Mouse (Mus musculus) megakaryocyte, embryonic 14.5 days (primary cell): ENCODE measurements at regions not wholly inside any gene's neighbourhood (a gene's known extent, or its start where the extent isn't known, plus 50 kb on each side); places are given as distances from the start of the nearest gene placed in this dataset.

Source experiments
- H3K27me3 ChIP-seq: replicated peaks from 2 replicates; pipeline ENCODE3; 2012; ENCODE audit warnings: inconsistent platforms
- H3K36me3 ChIP-seq: replicated peaks from 2 replicates; pipeline ENCODE3; 2012; ENCODE audit warnings: low read length, inconsistent platforms, mixed read lengths
- H3K4me1 ChIP-seq: 2 replicates; pipeline ENCODE4 v1.6.1; 2012; ENCODE audit warnings: inconsistent platforms
- H3K4me3 ChIP-seq: replicated peaks from 2 replicates; pipeline ENCODE3; 2012; ENCODE audit warnings: moderate library complexity, mild to moderate bottlenecking, inconsistent platforms
- H3K9me3 ChIP-seq: 2 replicates; pipeline ENCODE4 v1.6.1; 2012; ENCODE audit warnings: inconsistent platforms
- FLI1 ChIP-seq: IDR thresholded peaks from 2 replicates; pipeline ENCODE4 v1.6.1; 2012; ENCODE audit warnings: low read length, inconsistent platforms, mixed read lengths
- GATA1 ChIP-seq: IDR thresholded peaks from 3 replicates; pipeline ENCODE4 v1.6.1; 2012; ENCODE audit warnings: mixed read lengths, low read length, inconsistent platforms, borderline replicate concordance

- Histone ChIP-seq H3K9me3 (peaks cover 3% of the 10 kb centered on the region; the same call in 1 of the 2 replicates), H3K36me3 (no peaks in the 10 kb centered on the region), H3K27me3 (no peaks in the 10 kb centered on the region), H3K4me1 (no peaks in the 10 kb centered on the region), H3K4me3 (no peak overlapping the region)
- TF ChIP-seq FLI1 = no peak
- TF ChIP-seq GATA1 = no peak
Measured at GRCm38 (mm10) chr1:122082481-122082880, 514.7 kb upstream of the Ddx18 start.

GRCm38 (mm10) chr1:122076085-122076484, 508.3 kb upstream of the Ddx18 start:
- no peak overlapping the region for H3K4me3 ChIP-seq
- no peaks in the 10 kb centered on the region for H3K4me1 ChIP-seq
- H3K27me3 ChIP-seq = no peaks in the 10 kb centered on the region
- H3K36me3 ChIP-seq = no peaks in the 10 kb centered on the region
- TF ChIP-seq FLI1 (no peak), GATA1 (no peak)
- H3K9me3 ChIP-seq = peaks cover 6% of the 10 kb centered on the region

GRCm38 (mm10) chr1:122055146-122055545, 487.4 kb upstream of the Ddx18 start:
- no peaks in the 10 kb centered on the region for H3K36me3 ChIP-seq
- H3K27me3 ChIP-seq = no peaks in the 10 kb centered on the region
- no peak overlapping the region for H3K4me3 ChIP-seq
- H3K4me1 ChIP-seq = no peaks in the 10 kb centered on the region
- H3K9me3 ChIP-seq = peaks cover 3% of the 10 kb centered on the region; the same call in 1 of the 2 replicates
- no peak for TF ChIP-seq FLI1
- no peak for TF ChIP-seq GATA1

GRCm38 (mm10) chr1:122048112-122048725, 480.4 kb upstream of the Ddx18 start:
- peaks cover 1% of the 10 kb centered on the region; the same call in 1 of the 2 replicates for H3K9me3 ChIP-seq
- TF ChIP-seq FLI1 (no peak), GATA1 (no peak)

GRCm38 (mm10) chr1:122043896-122044295, 476.1 kb upstream of the Ddx18 start:
- no peaks in the 10 kb centered on the region for H3K36me3 ChIP-seq
- H3K4me3 ChIP-seq = no peak overlapping the region
- peaks cover 24% of the 10 kb centered on the region for H3K9me3 ChIP-seq
- TF ChIP-seq FLI1 (no peak), GATA1 (no peak)
- no peaks in the 10 kb centered on the region for H3K27me3 ChIP-seq
- H3K4me1 ChIP-seq = no peaks in the 10 kb centered on the region

More at GRCm38 (mm10) chr1:122048112-122048725, 480.4 kb upstream of the Ddx18 start:
- Histone ChIP-seq H3K36me3 (no peaks in the 10 kb centered on the region), H3K4me1 (no peaks in the 10 kb centered on the region), H3K4me3 (no peak overlapping the region), H3K27me3 (no peaks in the 10 kb centered on the region)

- H3K9me3 ChIP-seq = peaks cover 24% of the 10 kb centered on the region
- H3K36me3 ChIP-seq = no peaks in the 10 kb centered on the region
- no peaks in the 10 kb centered on the region for H3K4me1 ChIP-seq
- H3K27me3 ChIP-seq = no peaks in the 10 kb centered on the region
- TF ChIP-seq GATA1 (no peak), FLI1 (no peak)
- H3K4me3 ChIP-seq = no peak overlapping the region
Measured at GRCm38 (mm10) chr1:122043114-122043513, 475.3 kb upstream of the Ddx18 start.

- no peaks in the 10 kb centered on the region for H3K4me1 ChIP-seq
- TF ChIP-seq FLI1 (no peak), GATA1 (no peak)
- no peaks in the 10 kb centered on the region for H3K27me3 ChIP-seq
- H3K9me3 ChIP-seq = peaks cover 3% of the 10 kb centered on the region; the same call in 1 of the 2 replicates
- no peak overlapping the region for H3K4me3 ChIP-seq
- H3K36me3 ChIP-seq = no peaks in the 10 kb centered on the region
Measured at GRCm38 (mm10) chr1:122007749-122008148, 440.0 kb upstream of the Ddx18 start.

- H3K27me3 ChIP-seq = no peaks in the 10 kb centered on the region
- no peak for TF ChIP-seq GATA1
- TF ChIP-seq FLI1 = no peak
- peak overlapping the region; percentile 46 for H3K4me3 ChIP-seq
- H3K4me1 ChIP-seq = no peaks in the 10 kb centered on the region
- peaks cover 13% of the 10 kb centered on the region; the same call in 1 of the 2 replicates for H3K9me3 ChIP-seq
- H3K36me3 ChIP-seq = no peaks in the 10 kb centered on the region
Measured at GRCm38 (mm10) chr1:121996461-121996860, 428.7 kb upstream of the Ddx18 start.

GRCm38 (mm10) chr1:121990653-121991052, 422.9 kb upstream of the Ddx18 start:
- H3K4me3 ChIP-seq = no peak overlapping the region
- no peaks in the 10 kb centered on the region for H3K36me3 ChIP-seq
- peaks cover 9% of the 10 kb centered on the region; the same call in 1 of the 2 replicates for H3K9me3 ChIP-seq
- H3K27me3 ChIP-seq = no peaks in the 10 kb centered on the region
- TF ChIP-seq GATA1 (no peak), FLI1 (no peak)
- no peaks in the 10 kb centered on the region for H3K4me1 ChIP-seq

GRCm38 (mm10) chr1:121958942-121959341, 391.2 kb upstream of the Ddx18 start:
- TF ChIP-seq GATA1 (no peak), FLI1 (no peak)
- no peaks in the 10 kb centered on the region for H3K27me3 ChIP-seq
- no peaks in the 10 kb centered on the region for H3K36me3 ChIP-seq
- H3K9me3 ChIP-seq = 0 out of 2 replicates have a peak, but pooled peaks cover 3% of the 10 kb centered on the region
- H3K4me3 ChIP-seq = no peak overlapping the region
- H3K4me1 ChIP-seq = no peaks in the 10 kb centered on the region

GRCm38 (mm10) chr1:121935911-121936310, 368.1 kb upstream of the Ddx18 start:
- H3K27me3 ChIP-seq = no peaks in the 10 kb centered on the region
- no peak for TF ChIP-seq FLI1
- TF ChIP-seq GATA1 = no peak
- H3K4me3 ChIP-seq = no peak overlapping the region
- H3K4me1 ChIP-seq = no peaks in the 10 kb centered on the region
- no peaks in the 10 kb centered on the region for H3K36me3 ChIP-seq
- H3K9me3 ChIP-seq = 0 out of 2 replicates have a peak, but pooled peaks cover 3% of the 10 kb centered on the region
